Comparison of ENCODE assay signal across 7 mouse cellular contexts in genomic region chr7:128247443-128247842, GRCm38 (mm10). TPM values are rescaled to one million over a fixed set of nuclear protein-coding genes. Genes with fewer than 3 reads are reported as not detected.
DNase-seq lines count a peak whose midpoint lies in the region.

No protein-coding gene starts in this region.

- DNase-seq in adrenal gland, adult 2 months, result peak; percentile 85
- peak; percentile 95 for DNase-seq in embryo, embryonic 10 days (ENCODE audit: low spot score)
- DNase-seq in gastrocnemius, postnatal 10 days, result peak; percentile 88
- peak; percentile 84 for DNase-seq in induced T-regulatory cell, adult 2 months (ENCODE audit: low read depth)
- DNase-seq in left cerebral cortex, postnatal 14 days (ENCODE audit: low spot score in 2 of 2), result peak; percentile 93
- DNase-seq in mesoderm, embryonic 11.5 days (ENCODE audit: low read depth, low spot score), result peak; percentile 89
- DNase-seq in right cerebral cortex, postnatal 36 days (ENCODE audit: low spot score in 2 of 2), result peak; percentile 73 to 85

- intact Hi-C loops in left cerebral cortex, postnatal 14 days (cut with DNase I), result loop anchor here (1.0 to 5.0 kb wide), 4 partner anchors 50 to 460 kb away; partner anchors contain the start of gene BC017158

RNA-seq across cellular contexts. Expression of gene Tgfb1i1, which starts 0.8 kb away (rescaled TPM):
- 10 to 100 TPM; 24.0 to 30.2 TPM for total RNA-seq in adrenal gland, adult 2 months (2021)
- 35.1 and 35.8 TPM in 2 replicates for polyA plus RNA-seq in adrenal gland, adult 2 months (2012; rRNA removed)
- total RNA-seq in gastrocnemius, postnatal 10 days (2021), result 10 to 100 TPM; 23.1 to 30.3 TPM
- 10 to 100 TPM; 27.1 to 27.4 TPM for total RNA-seq in left cerebral cortex, postnatal 14 days (2021)

RNA-seq across cellular contexts. Expression of gene 9130023H24Rik, which starts 9.6 kb away (rescaled TPM):
- total RNA-seq in adrenal gland, adult 2 months (2021), result 1 to 10 TPM; 5.1 to 8.7 TPM
- polyA plus RNA-seq in adrenal gland, adult 2 months (2012; rRNA removed), result 1.4 TPM in 2 replicates
- total RNA-seq in gastrocnemius, postnatal 10 days (2021), result 1 to 10 TPM; 3.5 to 4.6 TPM
- 1 to 10 TPM; 3.6 to 4.0 TPM for total RNA-seq in left cerebral cortex, postnatal 14 days (2021)

RNA-seq across cellular contexts. Expression of gene Armc5, which starts 10.3 kb away (rescaled TPM):
- total RNA-seq in adrenal gland, adult 2 months (2021), result 10 to 100 TPM; 18.6 to 20.1 TPM
- 64.3 and 68.0 TPM in 2 replicates for polyA plus RNA-seq in adrenal gland, adult 2 months (2012; rRNA removed)
- total RNA-seq in gastrocnemius, postnatal 10 days (2021), result 10 to 100 TPM; 10.7 to 14.7 TPM
- 10 to 100 TPM in 1 of 2 experiments, 1 to 10 TPM in 1; 9.7 to 11.4 TPM for total RNA-seq in left cerebral cortex, postnatal 14 days (2021)

RNA-seq across cellular contexts. Expression of gene Slc5a2, which starts 18.0 kb away (rescaled TPM):
- total RNA-seq in adrenal gland, adult 2 months (2021), result under 1 TPM in 1 of 2 experiments, not detected in 1; 0.17 TPM
- polyA plus RNA-seq in adrenal gland, adult 2 months (2012; rRNA removed), result not detected in 2 replicates
- total RNA-seq in gastrocnemius, postnatal 10 days (2021), result not detected
- total RNA-seq in left cerebral cortex, postnatal 14 days (2021), result not detected

RNA-seq across cellular contexts. Expression of gene Cox6a2, which starts 41.3 kb away (rescaled TPM):
- total RNA-seq in adrenal gland, adult 2 months (2021), result 1 to 10 TPM in 1 of 2 experiments, not detected in 1; 8.0 TPM
- 1.7 and 2.9 TPM in 2 replicates for polyA plus RNA-seq in adrenal gland, adult 2 months (2012; rRNA removed)
- total RNA-seq in gastrocnemius, postnatal 10 days (2021), result 100 to 1,000 TPM; 833 to 932 TPM
- 10 to 100 TPM; 13.5 to 17.3 TPM for total RNA-seq in left cerebral cortex, postnatal 14 days (2021)

Comparison
In these comparisons a context has a peak if more than half of its experiments do, and no peak if none do; other contexts are left out.
1. Peak in every context shown above with its lines: DNase-seq.